Mouse (Mus musculus): ENCODE results near the gene Atg101.

DNA sequence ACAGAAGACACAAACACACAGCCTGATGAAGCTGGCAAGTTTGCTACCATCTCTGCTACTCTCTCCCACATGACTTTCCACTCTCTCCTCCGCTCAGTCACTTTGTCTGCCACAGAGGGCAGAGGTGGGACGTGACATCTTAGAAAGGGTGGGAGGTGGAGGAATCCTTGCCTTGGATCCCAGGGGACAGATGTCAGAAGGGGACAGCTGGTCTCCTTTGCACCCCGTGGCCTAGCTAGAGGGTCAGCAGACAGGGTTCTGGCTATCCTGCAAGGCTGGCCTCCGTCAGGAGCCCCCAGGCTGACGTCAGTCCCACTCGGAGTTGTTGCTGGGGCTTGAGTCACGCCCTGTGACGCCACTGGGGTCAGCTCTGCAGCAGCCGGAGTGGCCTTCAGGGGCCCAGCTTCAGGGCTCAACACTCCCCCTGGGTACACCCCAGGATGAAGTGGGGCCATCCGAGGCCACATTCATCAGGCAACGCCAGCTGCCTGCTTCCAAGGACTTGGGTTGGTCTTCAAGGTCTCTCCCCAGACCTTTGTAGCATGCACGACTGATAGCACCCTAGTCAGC, 4.6 kb upstream of the Atg101 start:
- TF ChIP-seq GATA1 (IDR thresholded peaks at IDR 0.05; ENCODE audit: low read length) (no peak), TAL1 (IDR thresholded peaks at IDR 0.05; ENCODE audit: low read length) (no peak)
